Mouse (Mus musculus): ENCODE measurements around the gene Vsig10. TPM values are rescaled to one million over a fixed set of nuclear protein-coding genes. Genes with fewer than 3 reads are reported as not detected.
"Not testable (repeated sequence)": the region's sequence is repeated elsewhere in the genome, so short reads cannot be mapped to it uniquely, and the experiment has no call there.

The Vsig10 gene
- polyA plus RNA-seq, 1 experiment from 2014 or later, result 2.7 TPM

GRCm38 (mm10) chr5:117291312-117291711, 27.6 kb upstream of the Vsig10 start:
- DNase-seq (ENCODE audit: low spot score), result no peak
- 85% methylated on average over 3 of the region's 3 CpGs for WGBS

GRCm38 (mm10) chr5:117292547-117292946, 26.3 kb upstream of the Vsig10 start:
- no peak for ATAC-seq (ENCODE audit: insufficient number of reproducible peaks, low FRiP score, low TSS enrichment, low read depth)
- WGBS, result 79% methylated on average over 6 of the region's 6 CpGs
- no peak overlapping the region for H3K27ac ChIP-seq (replicated peaks; ENCODE audit: low read depth, low read length)
- no peaks in the 10 kb centered on the region for H3K36me3 ChIP-seq (ENCODE audit: control insufficient read depth, insufficient read depth, low read length)
- no peak overlapping the region for H3K4me2 ChIP-seq (ENCODE audit: low read depth, severe bottlenecking)
- no peak overlapping the region for H3K9ac ChIP-seq (ENCODE audit: low read length)
- no peak overlapping the region for H3K4me3 ChIP-seq (ENCODE audit: low read depth, low read length)
- H3K9me3 ChIP-seq (ENCODE audit: control insufficient read depth, low read length), result no peaks in the 10 kb centered on the region
- H3K27me3 ChIP-seq (ENCODE audit: control insufficient read depth, insufficient read depth, low read length), result no peaks in the 10 kb centered on the region
- no peak for DNase-seq (ENCODE audit: low spot score)
- H3K4me1 ChIP-seq (ENCODE audit: control insufficient read depth, insufficient read depth, low read length), result peaks cover 4% of the 10 kb centered on the region; the same call in 1 of the 2 replicates

More at GRCm38 (mm10) chr5:117291312-117291711, 27.6 kb upstream of the Vsig10 start:
- Histone ChIP-seq H3K27me3 (ENCODE audit: control insufficient read depth, insufficient read depth, low read length) (no peaks in the 10 kb centered on the region), H3K36me3 (ENCODE audit: control insufficient read depth, insufficient read depth, low read length) (no peaks in the 10 kb centered on the region), H3K4me3 (ENCODE audit: low read depth, low read length) (no peak overlapping the region), H3K27ac (replicated peaks; ENCODE audit: low read depth, low read length) (no peak overlapping the region), H3K4me2 (ENCODE audit: low read depth, severe bottlenecking) (no peak overlapping the region), H3K9me3 (ENCODE audit: control insufficient read depth, low read length) (no peaks in the 10 kb centered on the region), H3K4me1 (ENCODE audit: control insufficient read depth, insufficient read depth, low read length) (peaks cover 5% of the 10 kb centered on the region; the same call in 1 of the 2 replicates), H3K9ac (ENCODE audit: low read length) (no peak overlapping the region)
- no peak for ATAC-seq (ENCODE audit: insufficient number of reproducible peaks, low FRiP score, low TSS enrichment, low read depth)

- H3K27ac ChIP-seq (replicated peaks; ENCODE audit: low read depth, low read length); H3K9ac ChIP-seq (ENCODE audit: low read length); H3K36me3 ChIP-seq (ENCODE audit: control insufficient read depth, insufficient read depth, low read length); H3K4me3 ChIP-seq (ENCODE audit: low read depth, low read length); H3K27me3 ChIP-seq (ENCODE audit: control insufficient read depth, insufficient read depth, low read length); DNase-seq (ENCODE audit: low spot score); ATAC-seq (ENCODE audit: insufficient number of reproducible peaks, low FRiP score, low TSS enrichment, low read depth); H3K4me2 ChIP-seq (ENCODE audit: low read depth, severe bottlenecking); H3K4me1 ChIP-seq (ENCODE audit: control insufficient read depth, insufficient read depth, low read length); H3K9me3 ChIP-seq (ENCODE audit: control insufficient read depth, low read length): not testable (repeated sequence)
- 85% methylated on average over 3 of the region's 3 CpGs for WGBS
Observed at GRCm38 (mm10) chr5:117293776-117294175, 25.1 kb upstream of the Vsig10 start.

GRCm38 (mm10) chr5:117295011-117295410, 23.9 kb upstream of the Vsig10 start:
- 93% methylated on average over 8 of the region's 8 CpGs for WGBS
- Histone ChIP-seq H3K27ac (replicated peaks; ENCODE audit: low read depth, low read length) (no peak overlapping the region), H3K9ac (ENCODE audit: low read length) (no peak overlapping the region), H3K4me1 (ENCODE audit: control insufficient read depth, insufficient read depth, low read length) (no peaks in the 10 kb centered on the region), H3K9me3 (ENCODE audit: control insufficient read depth, low read length) (no peaks in the 10 kb centered on the region), H3K27me3 (ENCODE audit: control insufficient read depth, insufficient read depth, low read length) (no peaks in the 10 kb centered on the region), H3K4me2 (ENCODE audit: low read depth, severe bottlenecking) (no peak overlapping the region), H3K36me3 (ENCODE audit: control insufficient read depth, insufficient read depth, low read length) (no peaks in the 10 kb centered on the region), H3K4me3 (ENCODE audit: low read depth, low read length) (no peak overlapping the region)
- DNase-seq (ENCODE audit: low spot score) (no peak), ATAC-seq (ENCODE audit: insufficient number of reproducible peaks, low FRiP score, low TSS enrichment, low read depth) (no peak)

- Histone ChIP-seq H3K36me3 (ENCODE audit: control insufficient read depth, insufficient read depth, low read length) (no peaks in the 10 kb centered on the region), H3K27me3 (ENCODE audit: control insufficient read depth, insufficient read depth, low read length) (no peaks in the 10 kb centered on the region), H3K4me2 (ENCODE audit: low read depth, severe bottlenecking) (no peak overlapping the region), H3K9ac (ENCODE audit: low read length) (no peak overlapping the region), H3K27ac (replicated peaks; ENCODE audit: low read depth, low read length) (no peak overlapping the region), H3K9me3 (ENCODE audit: control insufficient read depth, low read length) (no peaks in the 10 kb centered on the region), H3K4me3 (ENCODE audit: low read depth, low read length) (no peak overlapping the region), H3K4me1 (ENCODE audit: control insufficient read depth, insufficient read depth, low read length) (no peaks in the 10 kb centered on the region)
- 80% methylated on average over 3 of the region's 3 CpGs for WGBS
- no peak for ATAC-seq (ENCODE audit: insufficient number of reproducible peaks, low FRiP score, low TSS enrichment, low read depth)
- DNase-seq (ENCODE audit: low spot score), result no peak
Observed at GRCm38 (mm10) chr5:117302899-117303298, 16.0 kb upstream of the Vsig10 start.

GRCm38 (mm10) chr5:117303691-117304579, 14.9 kb upstream of the Vsig10 start:
- no peak overlapping the region for H3K27ac ChIP-seq (replicated peaks; ENCODE audit: low read depth, low read length)
- no peaks in the 10 kb centered on the region for H3K36me3 ChIP-seq (ENCODE audit: control insufficient read depth, insufficient read depth, low read length)
- no peak overlapping the region for H3K4me2 ChIP-seq (ENCODE audit: low read depth, severe bottlenecking)
- H3K9me3 ChIP-seq (ENCODE audit: control insufficient read depth, low read length), result no peaks in the 10 kb centered on the region
- H3K9ac ChIP-seq (ENCODE audit: low read length), result no peak overlapping the region
- ATAC-seq (ENCODE audit: insufficient number of reproducible peaks, low FRiP score, low TSS enrichment, low read depth) (no peak), DNase-seq (ENCODE audit: low spot score) (no peak)
- H3K4me1 ChIP-seq (ENCODE audit: control insufficient read depth, insufficient read depth, low read length), result no peaks in the 10 kb centered on the region
- H3K27me3 ChIP-seq (ENCODE audit: control insufficient read depth, insufficient read depth, low read length), result no peaks in the 10 kb centered on the region
- no peak overlapping the region for H3K4me3 ChIP-seq (ENCODE audit: low read depth, low read length)
- WGBS, result 72% methylated on average over 18 of the region's 18 CpGs

GRCm38 (mm10) chr5:117304947-117305346, 13.9 kb upstream of the Vsig10 start:
- no peaks in the 10 kb centered on the region for H3K4me1 ChIP-seq (ENCODE audit: control insufficient read depth, insufficient read depth, low read length)
- H3K9me3 ChIP-seq (ENCODE audit: control insufficient read depth, low read length), result no peaks in the 10 kb centered on the region
- H3K27me3 ChIP-seq (ENCODE audit: control insufficient read depth, insufficient read depth, low read length), result no peaks in the 10 kb centered on the region
- no peak overlapping the region for H3K27ac ChIP-seq (replicated peaks; ENCODE audit: low read depth, low read length)
- H3K4me3 ChIP-seq (ENCODE audit: low read depth, low read length), result no peak overlapping the region
- no peak overlapping the region for H3K9ac ChIP-seq (ENCODE audit: low read length)
- no peaks in the 10 kb centered on the region for H3K36me3 ChIP-seq (ENCODE audit: control insufficient read depth, insufficient read depth, low read length)
- WGBS, result 80% methylated on average over 7 of the region's 7 CpGs
- ATAC-seq (ENCODE audit: insufficient number of reproducible peaks, low FRiP score, low TSS enrichment, low read depth) (no peak), DNase-seq (ENCODE audit: low spot score) (peak; percentile 73)
- no peak overlapping the region for H3K4me2 ChIP-seq (ENCODE audit: low read depth, severe bottlenecking)

- no peaks in the 10 kb centered on the region for H3K36me3 ChIP-seq (ENCODE audit: control insufficient read depth, insufficient read depth, low read length)
- DNase-seq (ENCODE audit: low spot score), result no peak
- no peak overlapping the region for H3K4me2 ChIP-seq (ENCODE audit: low read depth, severe bottlenecking)
- no peaks in the 10 kb centered on the region for H3K27me3 ChIP-seq (ENCODE audit: control insufficient read depth, insufficient read depth, low read length)
- no peaks in the 10 kb centered on the region for H3K9me3 ChIP-seq (ENCODE audit: control insufficient read depth, low read length)
- no peak overlapping the region for H3K9ac ChIP-seq (ENCODE audit: low read length)
- no peak for ATAC-seq (ENCODE audit: insufficient number of reproducible peaks, low FRiP score, low TSS enrichment, low read depth)
- H3K4me3 ChIP-seq (ENCODE audit: low read depth, low read length), result no peak overlapping the region
- no peak overlapping the region for H3K27ac ChIP-seq (replicated peaks; ENCODE audit: low read depth, low read length)
- no peaks in the 10 kb centered on the region for H3K4me1 ChIP-seq (ENCODE audit: control insufficient read depth, insufficient read depth, low read length)
- WGBS, result 94% methylated on average over 5 of the region's 5 CpGs
Observed at GRCm38 (mm10) chr5:117305754-117306153, 13.1 kb upstream of the Vsig10 start.

All from limb, embryonic 11.5 days (tissue).